11 mouse cellular contexts compared by ENCODE assay signal in genomic region chr4:124149771-124150451, GRCm38 (mm10).
DNase-seq lines count a peak whose midpoint lies in the region; ATAC-seq and TF ChIP-seq lines count a peak whose summit lies in the region.
"Had no signal": no experiment of that assay in that cellular context is flagged by ENCODE, and none has a peak within 500 bp of the region (broad histone marks: within the 10 kb centered on the region; RNA-seq: fewer than 3 reads in every experiment).

No protein-coding gene starts in this region.

- H3K27me3 ChIP-seq in kidney, postnatal 0 days (ENCODE audit: insufficient read depth, low read length): 0 out of 2 replicates have a peak, but pooled peaks cover 11% of the 10 kb centered on the region
- peaks cover 42% of the 10 kb centered on the region for H3K27me3 ChIP-seq in embryonic facial prominence, embryonic 13.5 days
- no peaks in the 10 kb centered on the region for H3K27me3 ChIP-seq in hindbrain, postnatal 0 days (ENCODE audit: insufficient read depth, low read length)
- peaks cover 7% of the 10 kb centered on the region for H3K27me3 ChIP-seq in neural tube, embryonic 12.5 days (replicated peaks)

- no peaks in the 10 kb centered on the region for H3K9me3 ChIP-seq in kidney, postnatal 0 days (replicated peaks; ENCODE audit: low read length)
- H3K9me3 ChIP-seq in embryonic facial prominence, embryonic 13.5 days: no peaks in the 10 kb centered on the region
- H3K9me3 ChIP-seq in hindbrain, postnatal 0 days (ENCODE audit: low read length): no peaks in the 10 kb centered on the region
- H3K9me3 ChIP-seq in neural tube, embryonic 12.5 days: no peaks in the 10 kb centered on the region
- H3K9me3 ChIP-seq: megakaryocyte, embryonic 14.5 days had no signal

- WGBS in kidney, postnatal 0 days: 9% methylated on average over 16 of the region's 16 CpGs
- 7% methylated on average over 16 of the region's 16 CpGs for WGBS in embryonic facial prominence, embryonic 13.5 days
- 7% methylated on average over 16 of the region's 16 CpGs for WGBS in hindbrain, postnatal 0 days
- WGBS in neural tube, embryonic 12.5 days: 4% methylated on average over 16 of the region's 16 CpGs

- no peaks in the 10 kb centered on the region for H3K4me1 ChIP-seq in kidney, postnatal 0 days (replicated peaks; ENCODE audit: insufficient read depth, low read length)
- H3K4me1 ChIP-seq in embryonic facial prominence, embryonic 13.5 days: peaks cover 16% of the 10 kb centered on the region
- peaks cover 13% of the 10 kb centered on the region for H3K4me1 ChIP-seq in hindbrain, postnatal 0 days (ENCODE audit: insufficient read depth, low read length)
- peaks cover 10% of the 10 kb centered on the region; the same call in 1 of the 2 replicates for H3K4me1 ChIP-seq in neural tube, embryonic 12.5 days
- H3K4me1 ChIP-seq: megakaryocyte, embryonic 14.5 days had no signal

- no peak overlapping the region for H3K9ac ChIP-seq in kidney, postnatal 0 days (ENCODE audit: low read depth, low read length)
- peak overlapping the region; percentile 32; the same call in 1 of the 2 replicates for H3K9ac ChIP-seq in embryonic facial prominence, embryonic 13.5 days
- no peak overlapping the region for H3K9ac ChIP-seq in hindbrain, postnatal 0 days (replicated peaks; ENCODE audit: low read length)
- H3K9ac ChIP-seq in neural tube, embryonic 12.5 days: no peak overlapping the region; the same call in 1 of the 2 replicates

- no peaks in the 10 kb centered on the region for H3K36me3 ChIP-seq in kidney, postnatal 0 days (ENCODE audit: insufficient read depth, low read length)
- H3K36me3 ChIP-seq in embryonic facial prominence, embryonic 13.5 days: no peaks in the 10 kb centered on the region
- H3K36me3 ChIP-seq in hindbrain, postnatal 0 days (ENCODE audit: insufficient read depth, low read length): no peaks in the 10 kb centered on the region
- no peaks in the 10 kb centered on the region for H3K36me3 ChIP-seq in neural tube, embryonic 12.5 days

- H3K4me2 ChIP-seq in kidney, postnatal 0 days (ENCODE audit: low read length): no peak overlapping the region; the same call in 1 of the 2 replicates
- H3K4me2 ChIP-seq in embryonic facial prominence, embryonic 13.5 days: peak overlapping the region; percentile 50
- peak overlapping the region; percentile 42 for H3K4me2 ChIP-seq in hindbrain, postnatal 0 days (ENCODE audit: low read depth, low read length)
- peak overlapping the region; percentile 48 for H3K4me2 ChIP-seq in neural tube, embryonic 12.5 days (replicated peaks)

- TF ChIP-seq CTCF in kidney, postnatal 0 days (IDR thresholded peaks at IDR 0.05; ENCODE audit: low read depth): peak; percentile 44; the same call in 1 of the 2 replicates
- TF ChIP-seq CTCF in hindbrain, postnatal 0 days (IDR thresholded peaks at IDR 0.05; ENCODE audit: low read depth): peak; percentile 58

- no peak for ATAC-seq in kidney, postnatal 0 days (replicated peaks; ENCODE audit: low FRiP score, low read depth)
- ATAC-seq in embryonic facial prominence, embryonic 13.5 days (ENCODE audit: insufficient number of reproducible peaks, insufficient read depth, low FRiP score, low TSS enrichment, low read depth): no peak; the same call in 1 of the 2 replicates
- ATAC-seq in hindbrain, postnatal 0 days: peak; percentile 49; the same call in 1 of the 2 replicates
- ATAC-seq in neural tube, embryonic 12.5 days (ENCODE audit: low FRiP score, low read depth): peak; percentile 63
- ATAC-seq in CD4-positive, CD25-positive, alpha-beta regulatory T cell, adult 4 months: no peak
- ATAC-seq: inflammation-experienced regulatory T-cells, adult 6 months; Patski had no signal

- H3K27ac ChIP-seq in kidney, postnatal 0 days: no peak overlapping the region
- no peak overlapping the region for H3K27ac ChIP-seq in embryonic facial prominence, embryonic 13.5 days
- H3K27ac ChIP-seq in hindbrain, postnatal 0 days: no peak overlapping the region
- no peak overlapping the region for H3K27ac ChIP-seq in neural tube, embryonic 12.5 days

- H3K4me3 ChIP-seq in kidney, postnatal 0 days (replicated peaks; ENCODE audit: low read depth, low read length): no peak overlapping the region
- peak overlapping the region; percentile 17; the same call in 1 of the 2 replicates for H3K4me3 ChIP-seq in embryonic facial prominence, embryonic 13.5 days
- no peak overlapping the region for H3K4me3 ChIP-seq in hindbrain, postnatal 0 days (ENCODE audit: low read length)
- no peak overlapping the region for H3K4me3 ChIP-seq in neural tube, embryonic 12.5 days
- H3K4me3 ChIP-seq: megakaryocyte, embryonic 14.5 days had no signal

- no peak for DNase-seq in kidney, postnatal 0 days (ENCODE audit: low spot score)
- DNase-seq in kidney, adult 11 months: no peak
- no peak for DNase-seq in hindbrain, postnatal 0 days (ENCODE audit: low spot score)
- no peak for DNase-seq in spleen, postnatal 4 days (ENCODE audit: low spot score in 2 of 2)
- no peak for DNase-seq in cerebellum, adult 8-10 months

Comparison
In these comparisons a context has a peak if more than half of its experiments do, and no peak if none do; other contexts are left out.
1. ATAC-seq: peak in hindbrain, postnatal 0 days (single experiment) and neural tube, embryonic 12.5 days (single experiment); none in kidney, postnatal 0 days (single experiment), embryonic facial prominence, embryonic 13.5 days (single experiment) and CD4-positive, CD25-positive, alpha-beta regulatory T cell, adult 4 months (single experiment).